Mouse (Mus musculus) gastrocnemius, postnatal 14 days (tissue): Measurements from ENCODE around the gene Kcnh7. TPM values are rescaled to one million over a fixed set of nuclear protein-coding genes. Genes with fewer than 3 reads are reported as not detected.

ENCODE experiments used
- DNase-seq: peaks from one replicate; pipeline ENCODE4 v3.0.0; 2021; ENCODE audit warnings: mixed read lengths
- intact Hi-C: fragments of 180-260 bp; cut with DNase I; formaldehyde crosslinking; loops from one replicate; pipeline ENCODE4 v1.15.1; 2025; ENCODE audit warnings: low total_unique reads
- total RNA-seq, 2 experiments: library from RNA; stranded (reverse); gene quantifications; 2 replicates each; pipeline ENCODE4 v1.2.3; 2021

Gene Kcnh7
- total RNA-seq, 2 experiments from 2014 or later = 0.44 to 0.76 TPM

- intact Hi-C loops = no loop called here
- DNase-seq = no peak
These were observed 521.5 kb downstream of the Kcnh7 start for GRCm38 (mm10) chr2:62662560-62662959.

GRCm38 (mm10) chr2:62660565-62660964, 523.5 kb downstream of the Kcnh7 start:
- intact Hi-C loops = no loop called here

DNA sequence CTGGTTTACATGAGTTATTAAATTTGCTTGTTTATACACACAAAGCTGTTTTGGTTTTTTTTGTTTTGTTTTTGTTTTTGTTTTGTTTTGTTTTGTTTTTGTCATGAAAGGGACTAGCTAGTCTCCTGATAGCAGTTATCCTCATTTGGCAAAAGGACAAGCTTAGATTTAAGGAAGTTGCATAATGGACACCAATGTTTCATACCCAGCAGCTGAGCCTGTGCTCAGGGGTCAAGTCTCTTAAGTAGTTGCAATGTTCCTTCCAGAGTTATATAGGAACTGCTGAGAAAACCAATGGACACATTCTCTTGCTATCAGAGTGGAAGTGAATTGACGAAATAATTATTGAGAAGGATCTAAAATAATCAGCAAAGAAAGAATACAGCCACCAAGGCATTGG, 528.0 kb downstream of the Kcnh7 start:
- DNase-seq = no peak
- intact Hi-C loops = no loop called here

More at GRCm38 (mm10) chr2:62660565-62660964, 523.5 kb downstream of the Kcnh7 start:
- no peak for DNase-seq

DNA sequence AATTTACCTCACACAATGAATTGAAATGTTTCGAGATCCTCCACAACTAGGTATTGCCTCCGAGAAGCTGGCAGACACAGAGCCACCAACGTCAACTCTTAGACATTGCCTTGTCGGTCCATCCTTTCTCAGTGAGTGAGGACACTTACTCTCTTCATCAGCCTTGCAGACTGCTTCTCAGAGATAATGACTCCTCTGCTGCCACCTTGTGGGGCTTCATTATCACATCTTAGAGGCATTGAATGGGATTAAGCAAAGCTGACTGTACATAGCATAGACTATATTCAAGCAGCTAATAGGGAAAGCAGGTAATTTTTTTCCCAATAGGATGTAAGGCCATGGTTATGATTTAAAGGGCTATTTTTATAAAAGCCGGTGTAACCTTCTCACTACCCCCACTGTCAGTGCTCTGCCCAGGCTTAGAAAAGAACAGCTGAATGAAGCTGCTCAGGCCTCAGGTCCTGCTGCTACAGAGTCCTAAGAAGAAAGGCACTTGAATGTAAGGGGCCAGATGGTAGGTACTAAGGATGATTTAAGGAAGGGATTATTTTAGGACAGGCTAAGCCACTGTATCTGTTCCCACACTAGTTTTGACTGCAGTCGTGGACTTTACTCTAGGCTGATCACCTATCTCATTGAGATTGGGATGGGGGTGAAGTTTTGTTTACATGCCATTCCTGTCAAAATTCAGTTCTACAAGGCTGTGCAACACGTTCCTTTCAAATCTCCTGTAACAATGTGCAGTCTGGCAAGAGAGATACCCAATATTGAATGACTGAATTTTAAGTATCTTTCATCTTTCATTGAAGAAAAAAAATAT, 529.4 kb downstream of the Kcnh7 start:
- intact Hi-C loops = no loop called here
- peak; percentile 23 for DNase-seq

DNA sequence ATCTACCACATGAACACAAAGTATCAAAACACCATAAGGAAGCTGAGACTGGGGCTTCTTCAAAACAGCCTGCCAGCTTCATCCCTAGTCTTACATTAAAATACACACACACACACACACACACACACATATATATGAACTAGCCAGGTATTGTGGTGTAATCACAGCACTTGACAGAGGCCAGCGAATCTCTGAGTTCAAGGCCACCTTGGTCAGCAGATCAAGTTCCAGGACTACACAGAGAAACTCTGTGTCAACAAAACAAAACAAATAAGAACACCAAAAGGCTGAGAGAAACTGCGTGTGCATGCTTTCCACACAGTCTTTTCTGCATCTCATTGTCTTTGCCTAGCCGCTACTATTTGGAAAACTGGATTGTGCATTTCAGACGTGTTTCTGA, 531.6 kb downstream of the Kcnh7 start:
- no peak for DNase-seq
- intact Hi-C loops = no loop called here

GRCm38 (mm10) chr2:62651890-62652289, 532.2 kb downstream of the Kcnh7 start:
- intact Hi-C loops = no loop called here
- no peak for DNase-seq

GRCm38 (mm10) chr2:62646671-62647289, 537.3 kb downstream of the Kcnh7 start:
- intact Hi-C loops = no loop called here

GRCm38 (mm10) chr2:62646014-62646645, 538.0 kb downstream of the Kcnh7 start, which contains the start of gene Ifih1:
Gene Ifih1 (minus strand): TSS chr2:62646255.
- DNase-seq = peak; percentile 47
- intact Hi-C loops = no loop called here

More at GRCm38 (mm10) chr2:62646671-62647289, 537.3 kb downstream of the Kcnh7 start:
- DNase-seq = no peak

- intact Hi-C loops = no loop called here
- DNase-seq = no peak
These were observed 538.6 kb downstream of the Kcnh7 start for GRCm38 (mm10) chr2:62645475-62645874.

DNA sequence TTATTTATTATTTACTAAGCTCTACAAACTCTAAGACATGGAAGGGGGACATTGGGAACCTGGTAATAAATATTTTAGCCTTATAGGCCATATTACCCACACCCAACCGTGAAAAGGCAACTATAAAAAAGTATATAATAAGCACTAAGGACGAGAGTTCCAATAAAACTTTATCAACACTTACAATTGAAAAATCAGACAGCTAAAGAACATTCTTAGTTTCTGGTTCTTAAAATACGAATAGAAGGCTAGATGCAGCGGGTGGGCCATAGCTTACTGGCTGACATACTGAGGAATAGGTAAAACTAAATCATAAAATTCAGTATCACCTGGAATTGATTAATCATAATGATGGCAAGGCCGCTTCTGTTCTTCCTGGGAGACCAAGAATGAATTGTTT, 539.2 kb downstream of the Kcnh7 start:
- DNase-seq = no peak
- intact Hi-C loops = no loop called here
